In the genomic region with DNA sequence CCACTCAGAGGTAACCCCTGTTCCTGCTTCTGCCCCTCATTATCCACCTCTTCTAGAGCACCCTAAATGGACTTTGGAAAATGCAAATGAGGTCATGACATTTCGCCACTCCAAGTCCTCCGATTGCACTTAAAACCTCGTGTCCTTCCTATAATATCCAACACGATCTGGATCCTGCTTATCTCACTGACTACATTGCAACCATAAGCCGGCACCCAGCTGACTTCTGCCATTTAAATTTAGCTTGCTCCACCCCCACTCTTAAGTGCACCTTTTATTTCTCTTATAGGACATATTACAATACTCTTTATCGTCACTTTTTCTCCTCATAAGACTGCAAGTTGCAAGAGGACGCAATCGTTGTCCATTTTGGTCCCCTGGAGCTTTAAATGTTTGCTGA, we compare ENCODE assay signal across 8 mouse cellular contexts. TPM values are rescaled to one million over a fixed set of nuclear protein-coding genes. Genes with fewer than 3 reads are reported as not detected.
DNase-seq lines count a peak whose midpoint lies in the region; ATAC-seq and TF ChIP-seq lines count a peak whose summit lies in the region.

No protein-coding gene starts in this region.

- H3K4me2 ChIP-seq in forebrain, embryonic 12.5 days: peak overlapping the region; percentile 54
- peak overlapping the region; percentile 48 for H3K4me2 ChIP-seq in limb, embryonic 11.5 days (ENCODE audit: low read depth, severe bottlenecking)
- peak overlapping the region; percentile 43 for H3K4me2 ChIP-seq in neural tube, embryonic 14.5 days (ENCODE audit: low read depth, low read length)

- H3K27ac ChIP-seq in left cerebral cortex, adult 2 months: peak overlapping the region; percentile 97
- H3K27ac ChIP-seq in forebrain, embryonic 12.5 days: peak overlapping the region; percentile 98; the same call in 1 of the 2 replicates
- H3K27ac ChIP-seq in limb, embryonic 11.5 days (replicated peaks; ENCODE audit: low read depth, low read length): no peak overlapping the region
- peak overlapping the region; percentile 90 for H3K27ac ChIP-seq in neural tube, embryonic 14.5 days (ENCODE audit: low read depth, low read length)

- peaks cover 21% of the 10 kb centered on the region for H3K4me1 ChIP-seq in forebrain, embryonic 12.5 days
- no peaks in the 10 kb centered on the region for H3K4me1 ChIP-seq in limb, embryonic 11.5 days (ENCODE audit: control insufficient read depth, insufficient read depth, low read length)
- peaks cover 9% of the 10 kb centered on the region; the same call in 1 of the 2 replicates for H3K4me1 ChIP-seq in neural tube, embryonic 14.5 days (ENCODE audit: control insufficient read depth, insufficient read depth, low read length)

- peak overlapping the region; percentile 70; the same call in 1 of the 2 replicates for H3K4me3 ChIP-seq in left cerebral cortex, adult 2 months
- H3K4me3 ChIP-seq in forebrain, embryonic 12.5 days (replicated peaks): peak overlapping the region; percentile 66
- H3K4me3 ChIP-seq in limb, embryonic 11.5 days (ENCODE audit: low read depth, low read length): no peak overlapping the region; the same call in 1 of the 2 replicates
- H3K4me3 ChIP-seq in neural tube, embryonic 14.5 days (ENCODE audit: low read depth, low read length): peak overlapping the region; percentile 52

- no peaks in the 10 kb centered on the region for H3K9me3 ChIP-seq in forebrain, embryonic 12.5 days
- peaks cover 8% of the 10 kb centered on the region; the same call in 1 of the 2 replicates for H3K9me3 ChIP-seq in limb, embryonic 11.5 days (ENCODE audit: control insufficient read depth, low read length)
- H3K9me3 ChIP-seq in neural tube, embryonic 14.5 days (ENCODE audit: control insufficient read depth, low read length): no peaks in the 10 kb centered on the region

- H3K9ac ChIP-seq in forebrain, embryonic 12.5 days: 0 out of 2 replicates have a peak overlapping the region, but pooled peaks have one; percentile 74
- no peak overlapping the region for H3K9ac ChIP-seq in limb, embryonic 11.5 days (ENCODE audit: low read length)
- H3K9ac ChIP-seq in neural tube, embryonic 14.5 days (replicated peaks; ENCODE audit: low read depth, low read length): no peak overlapping the region

- no peaks in the 10 kb centered on the region for H3K27me3 ChIP-seq in forebrain, embryonic 12.5 days
- H3K27me3 ChIP-seq in limb, embryonic 11.5 days (ENCODE audit: control insufficient read depth, insufficient read depth, low read length): no peaks in the 10 kb centered on the region
- H3K27me3 ChIP-seq in neural tube, embryonic 14.5 days (ENCODE audit: control insufficient read depth, insufficient read depth, low read length): no peaks in the 10 kb centered on the region

- 93% methylated on average over 8 of the region's 8 CpGs for whole genome bisulfite sequencing in forebrain, embryonic 12.5 days
- 89% methylated on average over 8 of the region's 8 CpGs for WGBS in limb, embryonic 11.5 days
- WGBS in neural tube, embryonic 14.5 days: 83% methylated on average over 8 of the region's 8 CpGs

- DNase-seq in left cerebral cortex, adult 2 months (ENCODE audit: extremely low spot score in 1 of 2, low spot score in 2 of 2): no peak
- no peak for DNase-seq in left cerebral cortex, postnatal 14 days (ENCODE audit: low spot score in 2 of 2)
- no peak for DNase-seq in limb, embryonic 11.5 days (ENCODE audit: low spot score)
- DNase-seq in cerebellum, adult 18-20 months: no peak
- DNase-seq in adrenal gland, postnatal 10 days: no peak
- no peak for DNase-seq in adrenal gland, adult 2 months

- no peak for ATAC-seq in forebrain, embryonic 12.5 days (ENCODE audit: low FRiP score)
- no peak for ATAC-seq in limb, embryonic 11.5 days (ENCODE audit: insufficient number of reproducible peaks, low FRiP score, low TSS enrichment, low read depth)
- ATAC-seq in neural tube, embryonic 14.5 days (ENCODE audit: low read depth): no peak

- TF ChIP-seq CTCF in left cerebral cortex, adult 2 months (IDR thresholded peaks at IDR 0.05): no peak

- intact Hi-C loops in left cerebral cortex, adult 2 months (cut with DNase I): loop anchor here (2.0 kb wide), 1 partner anchor 17 kb away; a partner anchor contains a TSS
- intact Hi-C loops in left cerebral cortex, postnatal 14 days (cut with DNase I): no loop called here

- peaks cover 47% of the 10 kb centered on the region for H3K36me3 ChIP-seq in forebrain, embryonic 12.5 days (replicated peaks)
- peaks cover 19% of the 10 kb centered on the region for H3K36me3 ChIP-seq in limb, embryonic 11.5 days (ENCODE audit: control insufficient read depth, insufficient read depth, low read length)
- peaks cover 13% of the 10 kb centered on the region for H3K36me3 ChIP-seq in neural tube, embryonic 14.5 days (ENCODE audit: control insufficient read depth, insufficient read depth, low read length)

RNA-seq across cellular contexts. Expression of a gene that starts 0.8 kb away (rescaled TPM):
- 1 to 10 TPM; 4.2 to 5.5 TPM for total RNA-seq in left cerebral cortex, adult 2 months (2021)
- 1 to 10 TPM; 5.4 TPM for total RNA-seq in left cerebral cortex, postnatal 14 days (2021)
- 4.0 and 4.5 TPM in 2 replicates for polyA plus RNA-seq in forebrain, embryonic 12.5 days (2016; fragmentation: Nextera tagmentation; extraction: Ambion mirVana)
- 2.7 and 4.1 TPM in 2 replicates for polyA plus RNA-seq in limb, embryonic 11.5 days (2014; fragmentation: Nextera tagmentation; extraction: Ambion mirVana)
- polyA plus RNA-seq in neural tube, embryonic 14.5 days (2014; fragmentation: Nextera tagmentation; extraction: Ambion mirVana): 6.6 and 8.5 TPM in 2 replicates
- total RNA-seq in adrenal gland, postnatal 10 days (2021): 1 to 10 TPM; 5.7 to 7.3 TPM
- total RNA-seq in adrenal gland, adult 2 months (2021): 1 to 10 TPM; 4.4 to 5.1 TPM
- 7.2 and 8.2 TPM in 2 replicates for polyA plus RNA-seq in adrenal gland, adult 2 months (2012; rRNA removed)

RNA-seq across cellular contexts. Expression of a gene that starts 3.5 kb away (rescaled TPM):
- not detected for total RNA-seq in left cerebral cortex, adult 2 months (2021)
- total RNA-seq in left cerebral cortex, postnatal 14 days (2021): not detected
- polyA plus RNA-seq in forebrain, embryonic 12.5 days (2016; fragmentation: Nextera tagmentation; extraction: Ambion mirVana): not detected in 2 replicates
- polyA plus RNA-seq in limb, embryonic 11.5 days (2014; fragmentation: Nextera tagmentation; extraction: Ambion mirVana): not detected in 2 replicates
- polyA plus RNA-seq in neural tube, embryonic 14.5 days (2014; fragmentation: Nextera tagmentation; extraction: Ambion mirVana): not detected in 2 replicates
- total RNA-seq in adrenal gland, postnatal 10 days (2021): not detected
- total RNA-seq in adrenal gland, adult 2 months (2021): under 1 TPM in 1 of 2 experiments, not detected in 1; 0.92 TPM
- polyA plus RNA-seq in adrenal gland, adult 2 months (2012; rRNA removed): not detected in 2 replicates

RNA-seq across cellular contexts. Expression of a gene that starts 13.9 kb away (rescaled TPM):
- total RNA-seq in left cerebral cortex, adult 2 months (2021): 10 to 100 TPM; 30.5 to 32.5 TPM
- 10 to 100 TPM; 56.1 to 62.8 TPM for total RNA-seq in left cerebral cortex, postnatal 14 days (2021)
- polyA plus RNA-seq in forebrain, embryonic 12.5 days (2016; fragmentation: Nextera tagmentation; extraction: Ambion mirVana): 44.9 and 46.3 TPM in 2 replicates
- 31.8 and 32.9 TPM in 2 replicates for polyA plus RNA-seq in limb, embryonic 11.5 days (2014; fragmentation: Nextera tagmentation; extraction: Ambion mirVana)
- 102 and 111 TPM in 2 replicates for polyA plus RNA-seq in neural tube, embryonic 14.5 days (2014; fragmentation: Nextera tagmentation; extraction: Ambion mirVana)
- 10 to 100 TPM; 11.4 to 13.1 TPM for total RNA-seq in adrenal gland, postnatal 10 days (2021)
- total RNA-seq in adrenal gland, adult 2 months (2021): 10 to 100 TPM in 1 of 2 experiments, 1 to 10 TPM in 1; 5.6 to 10.4 TPM
- 46.5 and 61.0 TPM in 2 replicates for polyA plus RNA-seq in adrenal gland, adult 2 months (2012; rRNA removed)

RNA-seq across cellular contexts. Expression of a gene that starts 17.1 kb away (rescaled TPM):
- 10 to 100 TPM; 53.3 to 59.1 TPM for total RNA-seq in left cerebral cortex, adult 2 months (2021)
- total RNA-seq in left cerebral cortex, postnatal 14 days (2021): 10 to 100 TPM; 65.7 to 68.5 TPM
- 11.0 and 12.8 TPM in 2 replicates for polyA plus RNA-seq in forebrain, embryonic 12.5 days (2016; fragmentation: Nextera tagmentation; extraction: Ambion mirVana)
- polyA plus RNA-seq in limb, embryonic 11.5 days (2014; fragmentation: Nextera tagmentation; extraction: Ambion mirVana): 12.5 and 14.4 TPM in 2 replicates
- 53.6 and 64.8 TPM in 2 replicates for polyA plus RNA-seq in neural tube, embryonic 14.5 days (2014; fragmentation: Nextera tagmentation; extraction: Ambion mirVana)
- total RNA-seq in adrenal gland, postnatal 10 days (2021): 1 to 10 TPM; 2.1 to 2.6 TPM
- 1 to 10 TPM; 1.4 to 2.6 TPM for total RNA-seq in adrenal gland, adult 2 months (2021)
- polyA plus RNA-seq in adrenal gland, adult 2 months (2012; rRNA removed): 1.5 and 3.0 TPM in 2 replicates

RNA-seq across cellular contexts. Expression of a gene that starts 17.3 kb away (rescaled TPM):
- total RNA-seq in left cerebral cortex, adult 2 months (2021): 10 to 100 TPM; 36.3 to 40.3 TPM
- 10 to 100 TPM; 34.1 to 35.2 TPM for total RNA-seq in left cerebral cortex, postnatal 14 days (2021)
- 6.7 and 7.3 TPM in 2 replicates for polyA plus RNA-seq in forebrain, embryonic 12.5 days (2016; fragmentation: Nextera tagmentation; extraction: Ambion mirVana)
- polyA plus RNA-seq in limb, embryonic 11.5 days (2014; fragmentation: Nextera tagmentation; extraction: Ambion mirVana): 7.5 and 8.2 TPM in 2 replicates
- 5.9 and 6.8 TPM in 2 replicates for polyA plus RNA-seq in neural tube, embryonic 14.5 days (2014; fragmentation: Nextera tagmentation; extraction: Ambion mirVana)
- 10 to 100 TPM; 22.9 to 30.0 TPM for total RNA-seq in adrenal gland, postnatal 10 days (2021)
- 10 to 100 TPM; 23.7 to 29.7 TPM for total RNA-seq in adrenal gland, adult 2 months (2021)
- polyA plus RNA-seq in adrenal gland, adult 2 months (2012; rRNA removed): 67.1 and 70.1 TPM in 2 replicates
